Mouse (Mus musculus): ENCODE measurements around the gene Fam124a.

DNA sequence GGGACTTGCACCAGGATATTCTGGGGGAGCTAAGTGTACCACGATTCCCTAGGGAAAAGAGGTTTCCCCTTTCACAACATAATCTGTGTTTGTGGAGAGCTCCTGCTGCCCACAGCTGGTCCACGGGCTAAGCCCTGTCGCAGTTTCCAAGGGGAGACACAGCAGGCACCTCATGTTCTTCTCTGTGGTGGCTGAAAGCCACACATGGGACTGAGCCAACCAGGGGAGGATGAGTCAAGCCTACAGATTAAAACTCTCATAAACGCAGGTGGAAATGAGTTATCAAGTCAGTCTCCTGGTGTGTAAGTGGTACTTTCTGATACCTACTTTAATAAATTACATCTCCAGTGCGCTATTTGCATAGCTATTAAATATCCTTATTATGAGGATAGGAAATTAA, 19.4 kb upstream of the Fam124a start:
- TF ChIP-seq REST (IDR thresholded peaks at IDR 0.05; ENCODE audit: insufficient read depth, insufficient read length) (no peak), E2F4 (IDR thresholded peaks at IDR 0.05; ENCODE audit: insufficient read depth) (no peak), POLR2A (IDR thresholded peaks at IDR 0.05; ENCODE audit: insufficient read length, low read depth) (no peak), MYOD1 (IDR thresholded peaks at IDR 0.05; ENCODE audit: control insufficient read depth in 1 of 3, insufficient read length in 2 of 3, low read depth in 2 of 3) (no peak), SRF (IDR thresholded peaks at IDR 0.05; ENCODE audit: control insufficient read depth, insufficient read length, low read depth) (no peak), MAX (IDR thresholded peaks at IDR 0.05; ENCODE audit: low read depth) (no peak), USF1 (IDR thresholded peaks at IDR 0.05; ENCODE audit: low read depth) (no peak), CEBPB (IDR thresholded peaks at IDR 0.05; ENCODE audit: insufficient read depth, poor library complexity, severe bottlenecking) (no peak)
